ENCODE assay signal across 8 mouse cellular contexts in the genomic region with DNA sequence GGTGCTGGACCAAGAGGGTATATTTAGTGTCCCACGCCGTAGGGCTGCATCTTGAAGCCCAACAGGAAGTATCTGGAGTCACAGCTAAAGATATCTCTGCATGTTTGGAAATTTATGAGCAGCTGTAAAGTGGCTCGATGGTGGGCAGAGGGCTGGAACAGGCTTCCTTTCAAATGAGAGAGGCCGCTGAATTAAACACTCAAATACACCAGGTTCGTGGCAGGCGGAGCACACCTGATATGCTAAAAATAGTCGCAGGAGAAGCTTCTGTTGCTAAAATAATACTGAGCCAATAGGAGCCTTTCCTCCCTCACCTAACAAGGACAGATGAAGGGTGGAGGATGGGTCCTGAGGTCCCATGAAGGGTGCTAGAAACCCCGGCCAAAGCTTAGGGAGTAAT.
DNase-seq lines count a peak whose midpoint lies in the region; ATAC-seq lines count a peak whose summit lies in the region.

No protein-coding gene starts in this region.

- no peaks in the 10 kb centered on the region for H3K27me3 ChIP-seq in forebrain, embryonic 15.5 days
- no peaks in the 10 kb centered on the region for H3K27me3 ChIP-seq in liver, embryonic 12.5 days (replicated peaks)

- WGBS in forebrain, embryonic 15.5 days: 73% methylated on average over 8 of the region's 8 CpGs
- 15% methylated on average over 8 of the region's 8 CpGs for WGBS in liver, embryonic 12.5 days (ENCODE audit: insufficient replicate concordance)

- no peaks in the 10 kb centered on the region for H3K36me3 ChIP-seq in forebrain, embryonic 15.5 days
- H3K36me3 ChIP-seq in liver, embryonic 12.5 days: no peaks in the 10 kb centered on the region

- no peaks in the 10 kb centered on the region for H3K9me3 ChIP-seq in forebrain, embryonic 15.5 days
- no peaks in the 10 kb centered on the region for H3K9me3 ChIP-seq in liver, embryonic 12.5 days (replicated peaks)

- DNase-seq in kidney, adult 9 months: peak; percentile 38
- no peak for DNase-seq in kidney, postnatal 36 days
- DNase-seq in brain, adult 2 months (ENCODE audit: low read depth, low spot score): peak; percentile 65
- DNase-seq in adrenal gland, postnatal 36 days: no peak
- no peak for DNase-seq in urinary bladder, adult 2 months (ENCODE audit: low spot score)
- DNase-seq in urinary bladder, postnatal 25 days (ENCODE audit: low spot score): no peak

- H3K27ac ChIP-seq in forebrain, embryonic 15.5 days (replicated peaks): peak overlapping the region; percentile 6; the same call in 1 of the 2 replicates
- H3K27ac ChIP-seq in liver, embryonic 12.5 days: peak overlapping the region; percentile 98

- H3K4me3 ChIP-seq in forebrain, embryonic 15.5 days: no peak overlapping the region
- H3K4me3 ChIP-seq in liver, embryonic 12.5 days: peak overlapping the region; percentile 32

- no peak overlapping the region for H3K4me2 ChIP-seq in forebrain, embryonic 15.5 days (replicated peaks)
- peak overlapping the region; percentile 69 for H3K4me2 ChIP-seq in liver, embryonic 12.5 days

- H3K9ac ChIP-seq in forebrain, embryonic 15.5 days (replicated peaks): no peak overlapping the region
- H3K9ac ChIP-seq in liver, embryonic 12.5 days: peak overlapping the region; percentile 32

- no peak for ATAC-seq in forebrain, embryonic 15.5 days (replicated peaks)
- peak; percentile 79 for ATAC-seq in liver, embryonic 12.5 days

- peaks cover 26% of the 10 kb centered on the region for H3K4me1 ChIP-seq in forebrain, embryonic 15.5 days
- H3K4me1 ChIP-seq in liver, embryonic 12.5 days: peaks cover 89% of the 10 kb centered on the region

Comparison
In these comparisons a context has a peak if more than half of its experiments do, and no peak if none do; other contexts are left out.
1. DNase-seq: peak in kidney, adult 9 months (single experiment) and brain, adult 2 months (single experiment); none in kidney, postnatal 36 days (0 of 2), adrenal gland, postnatal 36 days (0 of 2), urinary bladder, adult 2 months (single experiment) and urinary bladder, postnatal 25 days (single experiment).